Mouse (Mus musculus): Measurements from ENCODE around the gene Sfn.

- TF ChIP-seq CTCF (IDR thresholded peaks at IDR 0.05; ENCODE audit: low read depth) (no peak), EP300 (optimal IDR thresholded peaks at IDR 0.05) (no peak)
These were observed 11.9 kb upstream of the Sfn start for GRCm38 (mm10) chr4:133613867-133614266.

Data from stomach, postnatal 0 days (tissue).